Mouse (Mus musculus) lung, embryonic 15.5 days (tissue): Measurements from ENCODE around the gene Myzap. TPM values are rescaled to one million over a fixed set of nuclear protein-coding genes. Genes with fewer than 3 reads are reported as not detected.
A peak's percentile ranks its signal among the peaks of the same experiment; 100 is the strongest.
"Not testable (repeated sequence)": the region's sequence is repeated elsewhere in the genome, so short reads cannot be mapped to it uniquely, and the experiment has no call there.

Source experiments
- ATAC-seq: fragments of 200-750 bp; cut with Nextera tagmentation; 2 replicates; pipeline ENCODE4 v1.8.0; 2017; ENCODE audit warnings: moderate number of reproducible peaks, borderline replicate concordance; ENCODE audit not compliant: low FRiP score, low TSS enrichment; ENCODE audit errors: extremely low read depth
- H3K27ac ChIP-seq: fragments of 300-500 bp; sonication (generic); 2 replicates; pipeline ENCODE4 v1.5.1; 2015; ENCODE audit warnings: moderate library complexity, mild to moderate bottlenecking, inconsistent platforms
- H3K27me3 ChIP-seq: fragments of 300-500 bp; sonication (generic); 2 replicates; pipeline ENCODE4 v1.6.1; 2015; ENCODE audit warnings: inconsistent platforms
- H3K36me3 ChIP-seq: fragments of 300-500 bp; sonication (generic); 2 replicates; pipeline ENCODE4 v1.6.1; 2015; ENCODE audit warnings: inconsistent platforms
- H3K4me1 ChIP-seq: fragments of 300-500 bp; sonication (generic); 2 replicates; pipeline ENCODE4 v1.6.1; 2015; ENCODE audit warnings: inconsistent platforms
- H3K4me2 ChIP-seq: fragments of 300-500 bp; sonication (generic); 2 replicates; pipeline ENCODE4 v1.6.1; 2015; ENCODE audit warnings: inconsistent platforms, mild to moderate bottlenecking, moderate library complexity
- H3K4me3 ChIP-seq: fragments of 300-500 bp; sonication (generic); 2 replicates; pipeline ENCODE4 v1.5.1; 2015; ENCODE audit warnings: mild to moderate bottlenecking, inconsistent platforms
- H3K9ac ChIP-seq: fragments of 300-500 bp; sonication (generic); 2 replicates; pipeline ENCODE4 v1.6.1; 2015; ENCODE audit warnings: inconsistent platforms
- H3K9me3 ChIP-seq: fragments of 300-500 bp; sonication (generic); 2 replicates; pipeline ENCODE4 v1.6.1; 2016; ENCODE audit warnings: inconsistent platforms
- WGBS: fragments of 180-500 bp; shearing (Covaris S2); methylation state at CpG from one replicate; pipeline ENCODE4 v1.1.7; 2015; 5-methylcytosine and 5-hydroxymethylcytosine counted together
- polyA plus RNA-seq: library from polyadenylated mRNA; unstranded; fragments of >200 nt; fragmentation: Nextera tagmentation; extraction: Ambion mirVana; gene quantifications from 2 replicates; pipeline ENCODE4 v1.2.1, GENCODE M21; 2015

The Myzap gene
- polyA plus RNA-seq, 1 experiment from 2014 or later = 56.7 TPM

DNA sequence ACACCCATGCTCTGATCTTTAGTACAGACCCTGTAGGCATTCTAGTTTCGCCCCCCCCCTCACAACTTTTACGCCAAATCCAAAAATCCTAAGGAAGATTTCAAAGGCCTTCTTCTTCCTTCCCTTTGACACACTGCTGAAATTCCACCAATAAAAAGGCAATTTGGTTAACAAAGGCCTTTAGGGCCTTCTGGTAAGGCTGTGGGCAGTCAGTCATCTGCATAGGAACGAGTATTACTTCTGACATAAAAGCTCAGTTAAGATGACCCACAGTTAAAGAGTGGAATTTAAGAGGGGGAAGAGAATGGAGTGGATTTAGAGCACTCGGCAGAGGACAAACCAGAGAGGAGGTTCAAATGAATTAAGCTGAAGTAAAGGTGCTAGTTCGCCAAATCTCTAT, 98.4 kb downstream of the Myzap start:
- no peak overlapping the region for H3K4me2 ChIP-seq
- no peaks in the 10 kb centered on the region for H3K9me3 ChIP-seq
- no peak overlapping the region for H3K9ac ChIP-seq
- no peak overlapping the region for H3K4me3 ChIP-seq
- no peak for ATAC-seq
- no peak overlapping the region for H3K27ac ChIP-seq
- peaks cover 11% of the 10 kb centered on the region; the same call in 1 of the 2 replicates for H3K4me1 ChIP-seq
- WGBS = 80% methylated on average over 5 of the region's 5 CpGs
- no peaks in the 10 kb centered on the region for H3K36me3 ChIP-seq
- no peaks in the 10 kb centered on the region for H3K27me3 ChIP-seq

GRCm38 (mm10) chr9:71492296-71493025, 99.7 kb downstream of the Myzap start:
- Histone ChIP-seq H3K4me2 (no peak overlapping the region), H3K4me1 (peaks cover 6% of the 10 kb centered on the region; the same call in 1 of the 2 replicates), H3K4me3 (no peak overlapping the region), H3K27me3 (no peaks in the 10 kb centered on the region), H3K36me3 (no peaks in the 10 kb centered on the region), H3K9ac (no peak overlapping the region), H3K27ac (no peak overlapping the region), H3K9me3 (no peaks in the 10 kb centered on the region)
- 63% methylated on average over 15 of the region's 15 CpGs for WGBS
- no peak for ATAC-seq

DNA sequence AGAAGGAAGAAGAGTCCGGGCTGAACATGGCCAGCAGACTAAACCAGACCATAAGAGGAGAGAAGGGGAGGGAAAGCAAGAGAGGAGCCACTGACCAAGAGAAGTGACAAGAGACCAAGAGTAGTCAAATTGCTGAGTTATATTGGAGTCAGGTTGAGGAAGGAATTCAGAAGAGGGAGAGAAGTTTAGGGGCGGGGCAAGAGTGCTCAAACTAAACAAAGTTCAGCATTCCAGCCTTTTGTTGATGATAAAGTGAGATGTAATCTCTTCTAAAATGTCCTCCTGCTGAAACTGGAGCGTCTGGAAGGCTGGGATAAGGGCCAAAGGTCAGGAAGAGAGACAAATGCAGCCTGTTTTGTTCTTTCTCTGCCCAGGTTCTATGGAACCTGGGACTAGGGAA, 102.1 kb downstream of the Myzap start:
- H3K4me2 ChIP-seq = no peak overlapping the region
- 33% methylated on average over 3 of the region's 3 CpGs for WGBS
- peaks cover 6% of the 10 kb centered on the region for H3K4me1 ChIP-seq
- ATAC-seq = no peak
- H3K27ac ChIP-seq = no peak overlapping the region
- no peaks in the 10 kb centered on the region for H3K9me3 ChIP-seq
- no peak overlapping the region for H3K9ac ChIP-seq
- H3K4me3 ChIP-seq = no peak overlapping the region
- H3K27me3 ChIP-seq = no peaks in the 10 kb centered on the region
- H3K36me3 ChIP-seq = no peaks in the 10 kb centered on the region

DNA sequence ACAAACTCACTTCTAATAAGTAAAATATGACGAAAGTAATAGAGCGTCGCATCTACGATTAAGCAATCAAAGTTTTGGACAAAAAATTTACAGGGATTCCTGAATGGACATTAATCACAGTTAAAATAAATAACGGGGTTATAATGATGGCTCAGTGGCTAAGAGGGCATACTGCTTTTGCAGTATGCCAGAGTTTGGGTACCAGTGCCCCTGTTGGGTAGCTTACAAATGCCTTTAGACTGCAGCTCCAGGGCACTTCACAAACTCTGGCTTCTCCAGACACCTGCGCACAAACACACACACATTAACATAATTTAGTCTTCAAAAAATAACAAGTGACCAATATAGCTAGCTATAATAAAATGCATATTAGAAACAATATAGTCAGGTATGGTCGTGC, 106.0 kb downstream of the Myzap start:
- H3K9ac ChIP-seq = 0 out of 2 replicates have a peak overlapping the region, but pooled peaks have one; percentile 17
- peak overlapping the region; percentile 95 for H3K4me3 ChIP-seq
- no peaks in the 10 kb centered on the region for H3K27me3 ChIP-seq
- H3K9me3 ChIP-seq = no peaks in the 10 kb centered on the region
- H3K27ac ChIP-seq = peak overlapping the region; percentile 92
- ATAC-seq = no peak
- peak overlapping the region; percentile 70; the same call in 1 of the 2 replicates for H3K4me2 ChIP-seq
- peaks cover 25% of the 10 kb centered on the region for H3K36me3 ChIP-seq
- 33% methylated on average over 7 of the region's 7 CpGs for WGBS
- peaks cover 10% of the 10 kb centered on the region; the same call in 1 of the 2 replicates for H3K4me1 ChIP-seq

DNA sequence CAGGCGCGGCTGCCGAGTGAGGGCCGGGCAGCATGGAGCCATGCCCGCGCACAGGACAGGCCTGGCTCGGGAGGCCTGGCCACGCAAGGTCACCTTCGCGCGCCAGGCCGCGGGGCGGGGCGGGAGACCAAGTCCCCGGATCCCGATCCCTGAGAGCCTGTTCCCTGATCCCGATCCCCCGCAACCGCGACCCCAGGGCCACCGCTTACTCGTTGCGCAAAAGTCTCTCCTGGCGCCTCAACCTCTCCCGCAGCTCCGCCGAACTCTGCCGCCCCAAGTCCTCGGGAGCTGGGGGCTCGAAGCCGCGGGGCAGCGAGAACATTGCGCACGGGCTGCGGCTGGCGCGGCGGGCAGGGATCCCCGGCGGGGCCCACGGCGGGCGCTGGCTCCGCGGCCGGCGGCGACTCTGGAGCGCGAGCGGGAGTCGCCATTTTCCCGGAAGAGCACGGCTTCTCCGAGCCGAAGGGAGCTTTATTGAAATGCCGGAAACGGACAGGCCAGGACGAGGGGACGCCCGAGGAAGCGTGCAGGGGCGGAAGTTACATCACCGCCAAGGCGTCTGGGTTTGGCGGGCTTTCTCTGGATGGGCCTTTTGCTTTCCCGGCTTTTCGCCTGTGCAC, 106.6 kb downstream of the Myzap start, which contains the start of gene Polr2m:
TSS of gene Polr2m (minus strand) at position 461 of the 620 bp plus-strand sequence.
- peak; percentile 98 for ATAC-seq
- H3K9ac ChIP-seq = peak within 1 kb of the TSS; percentile 99
- no peaks in the 10 kb centered on the region for H3K27me3 ChIP-seq
- H3K9me3 ChIP-seq = no peaks in the 10 kb centered on the region
- H3K4me3 ChIP-seq = peak within 1 kb of the TSS; percentile 95
- peaks cover 31% of the 10 kb centered on the region for H3K36me3 ChIP-seq
- peaks cover 10% of the 10 kb centered on the region; the same call in 1 of the 2 replicates for H3K4me1 ChIP-seq
- WGBS = under 1% methylated on average over 70 of the region's 70 CpGs
- H3K27ac ChIP-seq = peak within 1 kb of the TSS; percentile 92
- H3K4me2 ChIP-seq = peak within 1 kb of the TSS; percentile 70

- peak overlapping the region; percentile 92 for H3K27ac ChIP-seq
- H3K4me1 ChIP-seq = peaks cover 10% of the 10 kb centered on the region; the same call in 1 of the 2 replicates
- H3K36me3 ChIP-seq = peaks cover 37% of the 10 kb centered on the region
- peak overlapping the region; percentile 95 for H3K4me3 ChIP-seq
- no peaks in the 10 kb centered on the region for H3K27me3 ChIP-seq
- under 1% methylated on average over 14 of the region's 14 CpGs for WGBS
- H3K9me3 ChIP-seq = no peaks in the 10 kb centered on the region
- no peak for ATAC-seq
- peak overlapping the region; percentile 70 for H3K4me2 ChIP-seq
- peak overlapping the region; percentile 99 for H3K9ac ChIP-seq
Observed at GRCm38 (mm10) chr9:71484871-71485474, 107.2 kb downstream of the Myzap start.

DNA sequence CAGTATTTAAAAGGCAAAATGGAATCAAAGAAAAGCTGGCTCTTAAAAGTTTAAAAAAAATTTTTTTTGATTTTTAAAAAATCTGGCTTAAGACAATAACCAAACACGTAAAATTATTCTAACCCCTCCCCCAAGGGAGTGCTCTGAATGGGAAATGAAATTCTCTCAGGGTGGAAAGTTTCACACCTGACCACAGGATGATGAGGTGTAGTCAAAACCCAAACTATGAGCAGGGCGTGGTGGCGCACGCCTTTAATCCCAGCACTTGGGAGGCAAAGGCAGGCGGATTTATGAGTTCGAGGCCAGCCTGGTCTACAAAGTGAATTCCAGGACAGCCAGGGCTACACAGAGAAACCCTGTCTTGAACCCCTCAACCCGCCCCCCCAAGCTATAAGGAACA, 108.3 kb downstream of the Myzap start:
- not testable (repeated sequence) for H3K27me3 ChIP-seq, H3K27ac ChIP-seq, H3K9ac ChIP-seq, ATAC-seq, H3K9me3 ChIP-seq
- Histone ChIP-seq H3K4me2 (peak overlapping the region; percentile 70), H3K4me1 (peaks cover 10% of the 10 kb centered on the region; the same call in 1 of the 2 replicates), H3K36me3 (peaks cover 48% of the 10 kb centered on the region), H3K4me3 (peak overlapping the region; percentile 95; the same call in 1 of the 2 replicates)
- 78% methylated on average over 7 of the region's 7 CpGs for WGBS

GRCm38 (mm10) chr9:71480305-71480704, 111.9 kb downstream of the Myzap start:
- Histone ChIP-seq H3K27ac (no peak overlapping the region), H3K36me3 (peaks cover 79% of the 10 kb centered on the region), H3K4me2 (no peak overlapping the region), H3K4me1 (peaks cover 10% of the 10 kb centered on the region; the same call in 1 of the 2 replicates), H3K4me3 (no peak overlapping the region), H3K27me3 (no peaks in the 10 kb centered on the region), H3K9me3 (no peaks in the 10 kb centered on the region), H3K9ac (no peak overlapping the region)
- WGBS = 85% methylated on average over 2 of the region's 2 CpGs
- no peak for ATAC-seq

DNA sequence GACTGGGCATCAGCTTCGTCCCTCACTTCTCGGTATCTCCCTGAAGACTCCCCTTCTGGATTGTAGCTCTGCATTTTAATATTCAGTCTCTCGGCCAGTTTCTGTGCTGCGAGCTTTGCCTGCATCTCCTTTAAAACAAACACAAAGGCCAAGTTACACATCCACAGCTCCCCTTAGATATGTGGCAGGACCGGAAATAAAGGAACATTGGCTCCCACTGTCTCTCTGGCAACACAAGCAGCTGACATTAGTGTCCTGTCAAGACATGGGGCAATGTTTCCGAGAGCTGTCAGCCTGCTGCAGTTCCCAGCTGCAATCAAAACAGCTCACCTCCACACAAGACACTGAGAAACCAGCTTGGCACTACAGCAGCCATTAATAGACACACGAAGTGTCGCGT, 112.7 kb downstream of the Myzap start:
- Histone ChIP-seq H3K9me3 (no peaks in the 10 kb centered on the region), H3K4me3 (no peak overlapping the region), H3K4me1 (peaks cover 10% of the 10 kb centered on the region; the same call in 1 of the 2 replicates), H3K36me3 (peaks cover 84% of the 10 kb centered on the region), H3K27ac (no peak overlapping the region), H3K27me3 (no peaks in the 10 kb centered on the region), H3K9ac (no peak overlapping the region), H3K4me2 (no peak overlapping the region)
- no peak for ATAC-seq
- WGBS = 86% methylated on average over 9 of the region's 9 CpGs

DNA sequence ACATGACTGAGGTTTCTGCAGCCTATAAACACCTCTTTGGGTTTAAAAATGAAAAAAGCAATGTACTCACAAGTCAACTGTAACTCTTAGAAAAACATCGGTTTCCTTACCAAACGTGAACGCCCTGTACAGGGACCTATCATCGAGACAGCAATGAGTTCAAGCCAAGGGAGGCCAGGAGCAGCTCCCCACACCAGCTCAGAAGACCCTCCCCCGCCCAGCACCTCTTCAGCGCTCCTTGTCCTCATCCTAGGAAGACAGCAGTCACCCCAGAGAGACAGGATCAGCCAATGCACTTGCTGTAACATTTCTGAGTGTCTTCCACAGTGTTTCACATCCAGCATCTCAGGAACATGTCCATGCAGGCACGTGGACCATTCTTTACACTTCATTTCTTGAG, 113.6 kb downstream of the Myzap start:
- Histone ChIP-seq H3K9ac (no peak overlapping the region), H3K4me3 (no peak overlapping the region), H3K9me3 (no peaks in the 10 kb centered on the region), H3K27me3 (no peaks in the 10 kb centered on the region), H3K4me1 (peaks cover 3% of the 10 kb centered on the region; the same call in 1 of the 2 replicates), H3K27ac (no peak overlapping the region), H3K4me2 (no peak overlapping the region), H3K36me3 (peaks cover 84% of the 10 kb centered on the region)
- no peak for ATAC-seq
- 91% methylated on average over 7 of the region's 7 CpGs for WGBS

DNA sequence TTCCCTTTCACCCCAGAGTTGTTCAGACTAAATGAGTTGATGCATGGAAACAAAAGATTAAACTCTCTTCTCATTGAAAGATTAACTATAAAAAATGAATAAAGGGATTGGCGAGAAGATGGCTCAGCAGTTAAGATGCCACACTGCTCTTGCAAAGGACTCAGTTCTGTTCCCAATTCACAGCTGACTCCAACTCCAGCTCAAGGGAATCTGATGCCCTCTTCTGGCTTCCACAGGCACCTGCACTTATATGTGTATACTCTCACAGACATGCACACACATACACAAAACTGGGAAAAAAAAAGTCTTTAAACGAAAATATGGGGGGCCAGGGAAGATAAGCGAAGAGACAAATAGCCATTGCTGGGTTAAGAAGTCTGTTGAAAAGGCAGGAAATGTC, 115.6 kb downstream of the Myzap start:
- Histone ChIP-seq H3K27ac (no peak overlapping the region), H3K27me3 (no peaks in the 10 kb centered on the region), H3K36me3 (peaks cover 64% of the 10 kb centered on the region), H3K4me1 (no peaks in the 10 kb centered on the region), H3K9ac (no peak overlapping the region), H3K9me3 (no peaks in the 10 kb centered on the region), H3K4me2 (no peak overlapping the region), H3K4me3 (no peak overlapping the region)
- ATAC-seq = no peak
- WGBS = 96% methylated on average over 3 of the region's 3 CpGs

DNA sequence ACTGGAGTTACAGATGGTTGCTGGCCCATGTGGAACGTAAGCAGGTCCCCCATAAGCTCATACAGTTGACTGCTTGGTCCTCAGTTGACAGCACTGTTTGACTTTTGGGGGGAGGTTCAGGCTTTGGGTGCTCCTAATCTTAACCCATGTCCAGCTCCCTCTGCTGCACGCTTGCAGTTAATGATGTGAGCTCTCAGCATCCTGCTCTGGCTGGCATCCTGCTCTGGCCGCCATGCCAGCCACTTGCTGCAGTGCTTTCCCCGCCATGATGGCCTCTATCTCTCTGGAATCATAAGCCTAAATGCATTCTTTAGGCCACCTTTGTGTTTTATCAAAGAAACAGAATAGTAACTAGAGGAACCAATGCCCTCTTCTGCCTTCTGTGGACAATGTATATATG, 116.6 kb downstream of the Myzap start:
- peaks cover 53% of the 10 kb centered on the region for H3K36me3 ChIP-seq
- H3K4me1 ChIP-seq = no peaks in the 10 kb centered on the region
- no peak overlapping the region for H3K4me3 ChIP-seq
- ATAC-seq = no peak
- no peak overlapping the region for H3K27ac ChIP-seq
- H3K9ac ChIP-seq = no peak overlapping the region
- no peak overlapping the region for H3K4me2 ChIP-seq
- no peaks in the 10 kb centered on the region for H3K9me3 ChIP-seq
- H3K27me3 ChIP-seq = no peaks in the 10 kb centered on the region
- 92% methylated on average over 4 of the region's 4 CpGs for WGBS
